20 mouse cellular contexts compared by ENCODE assay signal in the genomic region with DNA sequence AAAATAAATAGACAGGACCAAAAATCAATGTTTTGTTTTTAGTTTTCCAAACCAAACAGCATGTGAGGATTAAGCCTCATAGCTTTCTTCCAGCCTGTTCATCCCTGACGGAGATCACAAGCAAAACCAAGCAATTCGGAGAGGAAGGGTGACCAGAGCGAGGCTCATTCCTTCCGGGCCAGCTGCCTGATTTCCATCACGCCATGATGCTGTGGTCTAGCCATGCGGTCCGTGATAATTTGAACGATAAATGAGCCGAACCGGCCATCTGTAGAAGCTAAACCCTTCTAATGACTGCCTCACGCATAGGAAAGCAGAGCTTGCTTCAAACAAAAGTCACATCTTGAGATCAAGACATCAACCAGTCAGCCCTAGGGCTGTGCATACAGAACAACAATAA.
DNase-seq lines count a peak whose midpoint lies in the region; ATAC-seq and TF ChIP-seq lines count a peak whose summit lies in the region.
"Had no signal": no experiment of that assay in that cellular context is flagged by ENCODE, and none has a peak within 500 bp of the region (broad histone marks: within the 10 kb centered on the region; RNA-seq: fewer than 3 reads in every experiment).

No protein-coding gene starts in this region.

- no peak overlapping the region for H3K4me3 ChIP-seq in hindbrain, embryonic 16.5 days (ENCODE audit: low read length)
- H3K4me3 ChIP-seq in hindbrain, embryonic 10.5 days, result no peak overlapping the region
- no peak overlapping the region for H3K4me3 ChIP-seq in midbrain, embryonic 10.5 days
- H3K4me3 ChIP-seq in midbrain, embryonic 15.5 days, result no peak overlapping the region
- H3K4me3 ChIP-seq: forebrain, embryonic 13.5 days; heart, embryonic 13.5 days; limb, embryonic 13.5 days had no signal

- H3K36me3 ChIP-seq in hindbrain, embryonic 16.5 days (ENCODE audit: control insufficient read depth, insufficient read depth, low read length), result no peaks in the 10 kb centered on the region
- H3K36me3 ChIP-seq in hindbrain, embryonic 10.5 days, result no peaks in the 10 kb centered on the region
- H3K36me3 ChIP-seq in midbrain, embryonic 10.5 days, result no peaks in the 10 kb centered on the region
- H3K36me3 ChIP-seq in midbrain, embryonic 15.5 days (replicated peaks), result no peaks in the 10 kb centered on the region
- H3K36me3 ChIP-seq: heart, embryonic 13.5 days; limb, embryonic 13.5 days had no signal

- no peak for TF ChIP-seq CTCF in brain, embryonic 14.5 days (IDR thresholded peaks at IDR 0.05; ENCODE audit: borderline replicate concordance, extremely low read depth, insufficient read depth, insufficient read length)

- H3K27me3 ChIP-seq in hindbrain, embryonic 16.5 days (replicated peaks; ENCODE audit: control insufficient read depth, insufficient read depth, low read length), result no peaks in the 10 kb centered on the region
- H3K27me3 ChIP-seq in hindbrain, embryonic 10.5 days (ENCODE audit: insufficient read depth, poor library complexity, severe bottlenecking), result peaks cover 6% of the 10 kb centered on the region; the same call in 1 of the 2 replicates
- H3K27me3 ChIP-seq in midbrain, embryonic 10.5 days (ENCODE audit: low read depth, poor library complexity, severe bottlenecking), result no peaks in the 10 kb centered on the region
- H3K27me3 ChIP-seq in midbrain, embryonic 15.5 days (replicated peaks), result no peaks in the 10 kb centered on the region
- H3K27me3 ChIP-seq: forebrain, embryonic 13.5 days; heart, embryonic 13.5 days; limb, embryonic 13.5 days had no signal

- no peaks in the 10 kb centered on the region; the same call in none of the 2 replicates for H3K4me1 ChIP-seq in hindbrain, embryonic 16.5 days (ENCODE audit: control insufficient read depth, insufficient read depth, low read depth, low read length)
- peaks cover 12% of the 10 kb centered on the region; the same call in 1 of the 2 replicates for H3K4me1 ChIP-seq in hindbrain, embryonic 10.5 days (replicated peaks)
- peaks cover 21% of the 10 kb centered on the region for H3K4me1 ChIP-seq in midbrain, embryonic 10.5 days
- H3K4me1 ChIP-seq in midbrain, embryonic 15.5 days, result 0 out of 2 replicates have a peak, but pooled peaks cover 3% of the 10 kb centered on the region

- DNase-seq in hindbrain, embryonic 10.5 days (ENCODE audit: low spot score), result no peak
- no peak for DNase-seq in midbrain, embryonic 10.5 days (ENCODE audit: low spot score)
- peak; percentile 34 for DNase-seq in brain, embryonic 14.5 days (ENCODE audit: low read depth)
- DNase-seq in retina, embryonic 14.5 days (ENCODE audit: low spot score), result peak; percentile 34
- DNase-seq: adrenal gland, postnatal 25 days; B cell, adult 2 months; cerebellum, adult 8-10 months; gastrocnemius, postnatal 10 days; heart, postnatal 10 days; kidney, adult 9 months; kidney, postnatal 14 days; layer of hippocampus, adult 9-11 months had no signal

- 64% methylated on average over 11 of the region's 11 CpGs for WGBS in hindbrain, embryonic 16.5 days
- 86% methylated on average over 11 of the region's 11 CpGs for WGBS in hindbrain, embryonic 10.5 days
- WGBS in midbrain, embryonic 10.5 days, result 70% methylated on average over 11 of the region's 11 CpGs
- 56% methylated on average over 11 of the region's 11 CpGs for WGBS in midbrain, embryonic 15.5 days

- H3K9ac ChIP-seq in hindbrain, embryonic 16.5 days (ENCODE audit: low read depth, low read length), result no peak overlapping the region
- no peak overlapping the region for H3K9ac ChIP-seq in midbrain, embryonic 15.5 days
- H3K9ac ChIP-seq: forebrain, embryonic 13.5 days; heart, embryonic 13.5 days; limb, embryonic 13.5 days had no signal

- H3K9me3 ChIP-seq in hindbrain, embryonic 16.5 days (ENCODE audit: control insufficient read depth, low read length), result no peaks in the 10 kb centered on the region
- H3K9me3 ChIP-seq in hindbrain, embryonic 10.5 days, result no peaks in the 10 kb centered on the region
- no peaks in the 10 kb centered on the region for H3K9me3 ChIP-seq in midbrain, embryonic 10.5 days (replicated peaks)
- H3K9me3 ChIP-seq in midbrain, embryonic 15.5 days, result no peaks in the 10 kb centered on the region
- H3K9me3 ChIP-seq: forebrain, embryonic 13.5 days; heart, embryonic 13.5 days; limb, embryonic 13.5 days had no signal

- no peak for TF ChIP-seq POLR2A in brain, embryonic 14.5 days (IDR thresholded peaks at IDR 0.05; ENCODE audit: borderline replicate concordance, extremely low read depth, insufficient read depth, insufficient read length, poor library complexity, severe bottlenecking)

- no peak overlapping the region for H3K27ac ChIP-seq in hindbrain, embryonic 16.5 days (ENCODE audit: low read depth, low read length)
- H3K27ac ChIP-seq in hindbrain, embryonic 10.5 days, result no peak overlapping the region
- H3K27ac ChIP-seq in midbrain, embryonic 10.5 days (replicated peaks), result peak overlapping the region; percentile 17; the same call in 1 of the 2 replicates
- no peak overlapping the region for H3K27ac ChIP-seq in midbrain, embryonic 15.5 days
- H3K27ac ChIP-seq: forebrain, embryonic 13.5 days; heart, embryonic 13.5 days; limb, embryonic 13.5 days had no signal

- H3K4me2 ChIP-seq in hindbrain, embryonic 16.5 days (ENCODE audit: low read length), result no peak overlapping the region
- H3K4me2 ChIP-seq in midbrain, embryonic 15.5 days, result no peak overlapping the region
- H3K4me2 ChIP-seq: forebrain, embryonic 13.5 days; heart, embryonic 13.5 days; limb, embryonic 13.5 days; liver, embryonic 11.5 days had no signal

- peak; percentile 24; the same call in 1 of the 2 replicates for ATAC-seq in hindbrain, embryonic 16.5 days
- no peak for ATAC-seq in midbrain, embryonic 15.5 days (replicated peaks)
- ATAC-seq: forebrain, embryonic 13.5 days; intestine, embryonic 16.5 days; lung, postnatal 0 days had no signal

Comparison
In these comparisons a context has a peak if more than half of its experiments do, and no peak if none do; other contexts are left out.
1. DNase-seq: peak in brain, embryonic 14.5 days (single experiment) and retina, embryonic 14.5 days (single experiment); none in hindbrain, embryonic 10.5 days (single experiment) and midbrain, embryonic 10.5 days (single experiment).